Mouse (Mus musculus): ENCODE results near the gene Jhy.

The Jhy gene

GRCm38 (mm10) chr9:40963586-40964417, at the start of gene Jhy:
Gene Jhy, minus strand, starts transcription at chr9:40964118.
- peak; percentile 3 for DNase-seq (ENCODE audit: low read depth, low spot score)

- no peak for DNase-seq (ENCODE audit: low read depth, low spot score)
Observed at GRCm38 (mm10) chr9:41012456-41012855, 48.5 kb upstream of the Jhy start.

- no peak for DNase-seq (ENCODE audit: low read depth, low spot score)
Observed at GRCm38 (mm10) chr9:41011512-41012436, 47.9 kb upstream of the Jhy start.

- no peak for DNase-seq (ENCODE audit: low read depth, low spot score)
Observed at GRCm38 (mm10) chr9:41007785-41008184, 43.9 kb upstream of the Jhy start.

GRCm38 (mm10) chr9:41004415-41004814, 40.5 kb upstream of the Jhy start, which contains the start of gene Crtam:
Gene Crtam, minus strand, starts transcription at chr9:41004628.
- DNase-seq (ENCODE audit: low read depth, low spot score), result no peak

- no peak for DNase-seq (ENCODE audit: low read depth, low spot score)
Observed at GRCm38 (mm10) chr9:40997116-40997779, 33.3 kb upstream of the Jhy start.

GRCm38 (mm10) chr9:40994075-40994474, 30.2 kb upstream of the Jhy start:
- DNase-seq (ENCODE audit: low read depth, low spot score), result no peak

- no peak for DNase-seq (ENCODE audit: low read depth, low spot score)
Observed at GRCm38 (mm10) chr9:40991511-40991910, 27.6 kb upstream of the Jhy start.

GRCm38 (mm10) chr9:40989940-40990588, 26.1 kb upstream of the Jhy start:
- peak; percentile 36 for DNase-seq (ENCODE audit: low read depth, low spot score)

- no peak for DNase-seq (ENCODE audit: low read depth, low spot score)
Observed at GRCm38 (mm10) chr9:40984313-40984712, 20.4 kb upstream of the Jhy start.

GRCm38 (mm10) chr9:40983758-40984157, 19.8 kb upstream of the Jhy start:
- DNase-seq (ENCODE audit: low read depth, low spot score), result no peak

- peak; percentile 18 for DNase-seq (ENCODE audit: low read depth, low spot score)
Observed at GRCm38 (mm10) chr9:40982480-40982879, 18.6 kb upstream of the Jhy start.

- DNase-seq (ENCODE audit: low read depth, low spot score), result no peak
Observed at GRCm38 (mm10) chr9:40974042-40974801, 10.3 kb upstream of the Jhy start.

- DNase-seq (ENCODE audit: low read depth, low spot score), result peak; percentile 8
Observed at GRCm38 (mm10) chr9:40964418-40964714, 448 bp upstream of the Jhy start.

- DNase-seq (ENCODE audit: low read depth, low spot score), result no peak
Observed at GRCm38 (mm10) chr9:40961401-40961800, 2.5 kb downstream of the Jhy start.

GRCm38 (mm10) chr9:40949039-40949615, 14.8 kb downstream of the Jhy start:
- DNase-seq (ENCODE audit: low read depth, low spot score), result no peak

- DNase-seq (ENCODE audit: low read depth, low spot score), result no peak
Observed at GRCm38 (mm10) chr9:40948473-40948872, 15.4 kb downstream of the Jhy start.

- DNase-seq (ENCODE audit: low read depth, low spot score), result no peak
Observed at GRCm38 (mm10) chr9:40947131-40947530, 16.8 kb downstream of the Jhy start.

- DNase-seq (ENCODE audit: low read depth, low spot score), result peak; percentile 9
Observed at GRCm38 (mm10) chr9:40937425-40937824, 26.5 kb downstream of the Jhy start.

- no peak for DNase-seq (ENCODE audit: low read depth, low spot score)
Observed at GRCm38 (mm10) chr9:40933323-40933722, 30.6 kb downstream of the Jhy start.
